ENCODE assay signal across 28 mouse cellular contexts in the genomic region with DNA sequence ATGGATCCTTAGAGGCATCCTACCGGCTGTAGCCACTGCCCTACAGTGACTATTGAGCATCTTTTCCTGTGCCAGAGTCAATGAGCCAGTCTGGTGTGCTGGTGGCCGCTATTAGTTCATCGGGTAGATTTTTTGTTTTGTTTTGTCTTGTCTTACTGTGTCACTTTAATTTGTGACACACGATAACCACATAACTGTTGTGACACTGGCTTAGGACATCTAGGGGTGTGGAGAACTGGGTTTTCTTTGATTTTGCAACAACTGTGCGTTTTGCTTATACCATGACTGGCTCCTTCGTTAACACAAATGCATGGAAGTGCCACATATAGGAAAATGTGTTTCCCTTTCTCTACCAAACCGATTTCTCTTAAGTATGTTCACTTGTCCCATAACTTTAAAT. TPM values are rescaled to one million over a fixed set of nuclear protein-coding genes. Genes with fewer than 3 reads are reported as not detected.
DNase-seq lines count a peak whose midpoint lies in the region; ATAC-seq and TF ChIP-seq lines count a peak whose summit lies in the region.
"Had no signal": no experiment of that assay in that cellular context is flagged by ENCODE, and none has a peak within 500 bp of the region (broad histone marks: within the 10 kb centered on the region; RNA-seq: fewer than 3 reads in every experiment).

No protein-coding gene starts in this region.

- intact Hi-C loops in left cerebral cortex, adult 2 months (cut with DNase I): no loop called here

- peak; percentile 69 for ATAC-seq in granulocyte monocyte progenitor cell, adult 5-6 weeks (replicated peaks; ENCODE audit: poor library complexity, severe bottlenecking)
- ATAC-seq in monocyte, adult 5-6 weeks (replicated peaks; ENCODE audit: insufficient number of reproducible peaks, low FRiP score, low TSS enrichment, poor library complexity, severe bottlenecking): peak; percentile 67
- ATAC-seq: CD4-positive, CD25-positive, alpha-beta regulatory T cell, adult 4 months; forebrain, embryonic 14.5 days; forebrain, postnatal 0 days; hindbrain, embryonic 16.5 days had no signal

- no peak overlapping the region for H3K4me3 ChIP-seq in left cerebral cortex, adult 2 months
- no peak overlapping the region for H3K4me3 ChIP-seq in thymus, adult 2 months (ENCODE audit: control insufficient read depth, insufficient read depth, low read length)
- H3K4me3 ChIP-seq: embryonic facial prominence, embryonic 12.5 days; embryonic facial prominence, embryonic 15.5 days; heart, embryonic 12.5 days; heart, embryonic 15.5 days; hindbrain, embryonic 10.5 days; hindbrain, embryonic 13.5 days had no signal

- DNase-seq in left cerebral cortex, adult 2 months (ENCODE audit: extremely low spot score in 1 of 2, low spot score in 2 of 2): no peak
- DNase-seq in left cerebral cortex, adult 11 months (ENCODE audit: low spot score): no peak
- DNase-seq in 416B (ENCODE audit: low read depth): peak; percentile 48
- no peak for DNase-seq in thymus, postnatal 4 days
- DNase-seq in thymus, adult 2 months: no peak
- DNase-seq: adrenal gland, adult 2 months; adrenal gland, postnatal 14 days; cerebellum, adult 2 months; cerebellum, adult 9-11 months; cerebellum, postnatal 25 days; forebrain, postnatal 0 days; gastrocnemius, postnatal 25 days; heart, postnatal 10 days; heart, postnatal 36 days had no signal

- H3K36me3 ChIP-seq in thymus, adult 2 months (ENCODE audit: control insufficient read depth, insufficient read depth, low read length): no peaks in the 10 kb centered on the region
- H3K36me3 ChIP-seq: embryonic facial prominence, embryonic 12.5 days; embryonic facial prominence, embryonic 15.5 days; heart, embryonic 12.5 days; heart, embryonic 15.5 days; hindbrain, embryonic 10.5 days; hindbrain, embryonic 13.5 days had no signal

- TF ChIP-seq CTCF in left cerebral cortex, adult 2 months (IDR thresholded peaks at IDR 0.05): no peak
- TF ChIP-seq CTCF in thymus, adult 2 months (IDR thresholded peaks at IDR 0.05; ENCODE audit: borderline replicate concordance, control insufficient read depth, extremely low read depth, insufficient read depth, low read length, poor library complexity): no peak

- H3K4me1 ChIP-seq in thymus, adult 2 months (replicated peaks; ENCODE audit: control insufficient read depth, insufficient read depth, low read length): peaks cover 6% of the 10 kb centered on the region; the same call in 1 of the 2 replicates
- H3K4me1 ChIP-seq: embryonic facial prominence, embryonic 12.5 days; heart, embryonic 15.5 days; hindbrain, embryonic 13.5 days had no signal

- H3K27me3 ChIP-seq in thymus, adult 2 months (ENCODE audit: control insufficient read depth, insufficient read depth, low read length): no peaks in the 10 kb centered on the region
- H3K27me3 ChIP-seq: embryonic facial prominence, embryonic 12.5 days; embryonic facial prominence, embryonic 15.5 days; heart, embryonic 12.5 days; heart, embryonic 15.5 days; hindbrain, embryonic 13.5 days had no signal

- 95% methylated on average over 7 of the region's 7 CpGs for WGBS in thymus, adult 2 months

- TF ChIP-seq POLR2A in thymus, adult 2 months (IDR thresholded peaks at IDR 0.05; ENCODE audit: control insufficient read depth, extremely low read depth, insufficient read depth, low read length, poor library complexity): no peak

- H3K27ac ChIP-seq in left cerebral cortex, adult 2 months: 0 out of 2 replicates have a peak overlapping the region, but pooled peaks have one; percentile 28
- no peak overlapping the region for H3K27ac ChIP-seq in thymus, adult 2 months (ENCODE audit: control insufficient read depth, insufficient read depth, low read length)
- H3K27ac ChIP-seq: embryonic facial prominence, embryonic 12.5 days; embryonic facial prominence, embryonic 15.5 days; heart, embryonic 15.5 days; hindbrain, embryonic 10.5 days; hindbrain, embryonic 13.5 days had no signal

RNA-seq across cellular contexts. Expression of gene Il1b, which starts 39.4 kb away (rescaled TPM):
- 1 to 10 TPM in 1 of 2 experiments, under 1 TPM in 1; 0.42 to 1.1 TPM for total RNA-seq in left cerebral cortex, adult 2 months (2021)
- not detected in 2 replicates for total RNA-seq in granulocyte monocyte progenitor cell, adult 5-6 weeks (2014; fragmentation: Nextera tagmentation)
- 0.52 and 4.5 TPM in 2 replicates for total RNA-seq in granulocyte monocyte progenitor cell, adult 5-6 weeks (2017)
- total RNA-seq in monocyte, adult 5-6 weeks (2017): 186 to 292 TPM (median 238 TPM) in 3 replicates
- 1.8 and 1.9 TPM in 2 replicates for polyA plus RNA-seq in thymus, adult 2 months (2012; rRNA removed)
- total RNA-seq: forebrain, postnatal 0 days; gastrocnemius, adult 8-10 months; gastrocnemius, postnatal 25 days had no signal
- polyA plus RNA-seq: C2C12; embryonic facial prominence, embryonic 12.5 days; forebrain, embryonic 11.5 days; forebrain, embryonic 14.5 days; hindbrain, embryonic 10.5 days; hindbrain, embryonic 13.5 days; hindbrain, embryonic 16.5 days had no signal

Comparison
In these comparisons a context has a peak if more than half of its experiments do, and no peak if none do; other contexts are left out.
1. RNA of gene Il1b, which starts 39.4 kb away (total RNA-seq): 186 to 292 TPM in monocyte, adult 5-6 weeks; 0.52 to 4.5 TPM in granulocyte monocyte progenitor cell, adult 5-6 weeks and 0.42 to 1.1 TPM in left cerebral cortex, adult 2 months; every median in the first group is over 10 times any median in the second.